Comparison of ENCODE assay signal across 8 mouse cellular contexts in genomic region chrX:93831561-93832336, GRCm38 (mm10). TPM values are rescaled to one million over a fixed set of nuclear protein-coding genes. Genes with fewer than 3 reads are reported as not detected.
A peak's percentile ranks its signal among the peaks of the same experiment; 100 is the strongest.
DNase-seq lines count a peak whose midpoint lies in the region; ATAC-seq and TF ChIP-seq lines count a peak whose summit lies in the region.

Gene Pdk3, minus strand, starts transcription at chrX:93832201.

- no peak for TF ChIP-seq POLR2A in liver, adult 2 months (IDR thresholded peaks at IDR 0.05; ENCODE audit: extremely low read depth, insufficient read depth, low read length)
- TF ChIP-seq POLR2A in myocyte (IDR thresholded peaks at IDR 0.05; ENCODE audit: insufficient read length, low read depth), result peak; percentile 53

- peak within 1 kb of the TSS; percentile 57 for H3ac ChIP-seq in myocyte (ENCODE audit: control insufficient read depth, insufficient read length)

- H3K4me2 ChIP-seq in kidney, embryonic 16.5 days (replicated peaks; ENCODE audit: low read depth, low read length), result peak within 1 kb of the TSS; percentile 48
- H3K4me2 ChIP-seq in myocyte (ENCODE audit: low read depth), result peak within 1 kb of the TSS; percentile 79

- H3K36me3 ChIP-seq in heart, embryonic 10.5 days, result no peaks in the 10 kb centered on the region
- H3K36me3 ChIP-seq in kidney, embryonic 16.5 days (ENCODE audit: insufficient read depth, low read length), result no peaks in the 10 kb centered on the region
- no peaks in the 10 kb centered on the region for H3K36me3 ChIP-seq in liver, adult 2 months (ENCODE audit: control insufficient read depth, insufficient read depth, low read length)
- no peaks in the 10 kb centered on the region for H3K36me3 ChIP-seq in myocyte (ENCODE audit: control insufficient read depth, insufficient read depth)
- H3K36me3 ChIP-seq in splenic B cell, adult 2 months (ENCODE audit: control insufficient read depth, insufficient read depth, low read length, poor library complexity, severe bottlenecking), result no peaks in the 10 kb centered on the region

- H3K27ac ChIP-seq in heart, embryonic 10.5 days, result peak within 1 kb of the TSS; percentile 93
- peak within 1 kb of the TSS; percentile 84 for H3K27ac ChIP-seq in kidney, embryonic 16.5 days (ENCODE audit: low read length)
- no peak within 1 kb of the TSS for H3K27ac ChIP-seq in liver, adult 2 months (replicated peaks; ENCODE audit: insufficient read depth, low read depth, low read length)

- H3K4me3 ChIP-seq in heart, embryonic 10.5 days, result peak within 1 kb of the TSS; percentile 65
- peak within 1 kb of the TSS; percentile 58 for H3K4me3 ChIP-seq in kidney, embryonic 16.5 days (ENCODE audit: low read length)
- peak within 1 kb of the TSS; percentile 78 for H3K4me3 ChIP-seq in liver, adult 2 months (ENCODE audit: insufficient read depth, low read depth, low read length)
- H3K4me3 ChIP-seq in myocyte, result peak within 1 kb of the TSS; percentile 38

- peak; percentile 64 to 71 for DNase-seq in B cell, adult 2 months
- peak; percentile 96 for DNase-seq in brain, adult 2 months (ENCODE audit: low read depth, low spot score)
- DNase-seq in heart, embryonic 10.5 days (ENCODE audit: low spot score), result peak; percentile 93
- DNase-seq in liver, adult 2 months (ENCODE audit: extremely low read depth, low read depth, low spot score), result peak; percentile 29
- DNase-seq in splenic B cell, adult 2 months (ENCODE audit: low read depth, low spot score), result peak; percentile 83

- H3K79me2 ChIP-seq in liver, adult 2 months (ENCODE audit: control insufficient read depth, insufficient read depth, low read length), result no peaks in the 10 kb centered on the region
- H3K79me2 ChIP-seq in myocyte (ENCODE audit: control insufficient read depth, insufficient read depth), result no peaks in the 10 kb centered on the region

- peak; percentile 91 for ATAC-seq in erythroblast, adult 5-6 weeks (replicated peaks; ENCODE audit: low FRiP score, poor library complexity, severe bottlenecking)
- ATAC-seq in kidney, embryonic 16.5 days (ENCODE audit: low FRiP score, low TSS enrichment), result peak; percentile 97

- H3K9ac ChIP-seq in kidney, embryonic 16.5 days (replicated peaks; ENCODE audit: low read length), result peak within 1 kb of the TSS; percentile 64
- peak within 1 kb of the TSS; percentile 60 for H3K9ac ChIP-seq in liver, adult 2 months (ENCODE audit: low read depth, low read length)

- no peak for TF ChIP-seq CTCF in liver, adult 2 months (IDR thresholded peaks at IDR 0.05; ENCODE audit: low read depth, low read length)

- 18% methylated on average over 53 of the region's 68 CpGs for WGBS in heart, embryonic 10.5 days
- 20% methylated on average over 55 of the region's 68 CpGs for WGBS in kidney, embryonic 16.5 days
- WGBS in liver, adult 2 months, result 1% methylated on average over 50 of the region's 68 CpGs

- peaks cover 6% of the 10 kb centered on the region; the same call in 1 of the 2 replicates for H3K27me3 ChIP-seq in heart, embryonic 10.5 days (ENCODE audit: insufficient read depth, poor library complexity, severe bottlenecking)
- H3K27me3 ChIP-seq in kidney, embryonic 16.5 days (ENCODE audit: insufficient read depth, low read length), result peaks cover 3% of the 10 kb centered on the region; the same call in 1 of the 2 replicates
- no peaks in the 10 kb centered on the region for H3K27me3 ChIP-seq in liver, adult 2 months (ENCODE audit: control insufficient read depth, insufficient read depth, low read length)
- H3K27me3 ChIP-seq in myocyte (ENCODE audit: control insufficient read depth, insufficient read depth, insufficient read length), result no peaks in the 10 kb centered on the region
- H3K27me3 ChIP-seq in splenic B cell, adult 2 months (ENCODE audit: control insufficient read depth, insufficient read depth, low read length, poor library complexity, severe bottlenecking), result no peaks in the 10 kb centered on the region

- no peaks in the 10 kb centered on the region for H3K9me3 ChIP-seq in heart, embryonic 10.5 days
- H3K9me3 ChIP-seq in kidney, embryonic 16.5 days (ENCODE audit: low read length), result no peaks in the 10 kb centered on the region

- no peaks in the 10 kb centered on the region for H3K4me1 ChIP-seq in heart, embryonic 10.5 days
- H3K4me1 ChIP-seq in kidney, embryonic 16.5 days (ENCODE audit: insufficient read depth, low read length), result peaks cover 5% of the 10 kb centered on the region; the same call in 1 of the 2 replicates
- peaks cover 3% of the 10 kb centered on the region; the same call in 1 of the 2 replicates for H3K4me1 ChIP-seq in liver, adult 2 months (ENCODE audit: control insufficient read depth, insufficient read depth, low read length)

TF ChIP-seq in myocyte, 11 proteins besides CTCF, POLR2A, EP300 and RAD21:
- TF ChIP-seq MYOG (IDR thresholded peaks at IDR 0.05; ENCODE audit: control insufficient read depth in 1 of 3, insufficient read depth in 1 of 3, insufficient read length in 2 of 3, low read depth in 2 of 3) (peak in 1 of 3 experiments; percentile 44), TCF3 (IDR thresholded peaks at IDR 0.05; ENCODE audit: insufficient read length, low read depth) (no peak)

RNA-seq across cellular contexts. Expression of gene Pdk3, which starts in this region (rescaled TPM):
- total RNA-seq in erythroblast, adult 5-6 weeks (2015; ENCODE audit: low replicate concordance), result 30.7 and 48.8 TPM in 2 replicates
- 12.8 and 14.6 TPM in 2 replicates for total RNA-seq in erythroblast, adult 5-6 weeks (2017; ENCODE audit: low replicate concordance)
- 129 and 190 TPM in 2 replicates for polyA plus RNA-seq in heart, embryonic 10.5 days (2016; fragmentation: Nextera tagmentation; extraction: Ambion mirVana)
- polyA plus RNA-seq in kidney, embryonic 16.5 days (2015; fragmentation: Nextera tagmentation; extraction: Ambion mirVana), result 67.3 and 69.1 TPM in 2 replicates
- total RNA-seq in liver, adult 2 months (2014; rRNA removed), result 0.55 and 0.67 TPM in 2 replicates
- polyA plus RNA-seq in liver, adult 2 months (2012; rRNA removed), result 0.26 and 0.31 TPM in 2 replicates
- polyA plus RNA-seq in myocyte (2012; fragmentation: generic; extraction: Trizol), result 15.5 TPM

Comparison
In these comparisons a context has a peak if more than half of its experiments do, and no peak if none do; other contexts are left out.
1. RNA of gene Pdk3 (polyA plus RNA-seq): 129 to 190 TPM in heart, embryonic 10.5 days, 67.3 to 69.1 TPM in kidney, embryonic 16.5 days and 15.5 TPM in myocyte (single experiment); 0.26 to 0.31 TPM in liver, adult 2 months; every median in the first group is over 10 times any median in the second.
2. Peak in DNase-seq, H3K4me3 ChIP-seq and H3K9ac ChIP-seq in liver, adult 2 months; RNA of the gene not detected or under 1 TPM.
3. DNase-seq: peak in every context shown above with its lines; median percentile 96 in brain, adult 2 months; 93 in heart, embryonic 10.5 days; 83 in splenic B cell, adult 2 months; 68 in B cell, adult 2 months; 29 in liver, adult 2 months.
4. Peak in every context shown above with its lines, with median percentiles within 50 percentile points of each other: H3K4me3 ChIP-seq.